Mouse (Mus musculus) midbrain, embryonic 16.5 days (tissue): ENCODE data around the gene Gpr55. TPM values are rescaled to one million over a fixed set of nuclear protein-coding genes. Genes with fewer than 3 reads are reported as not detected.

Source experiments
- ATAC-seq: fragments of 200-750 bp; cut with Nextera tagmentation; 2 replicates; pipeline ENCODE4 v1.8.0; 2017; ENCODE audit warnings: moderate TSS enrichment
- H3K27ac ChIP-seq: fragments of 300-500 bp; sonication (generic); 2 replicates; pipeline ENCODE4 v1.5.1; 2014; ENCODE audit warnings: mild to moderate bottlenecking, low read length, mixed read lengths
- H3K27me3 ChIP-seq: fragments of 300-500 bp; sonication (generic); 2 replicates; pipeline ENCODE4 v1.6.1; 2014; ENCODE audit warnings: low read depth, low read length, mixed read lengths; ENCODE audit not compliant: control insufficient read depth, insufficient read depth
- H3K36me3 ChIP-seq: fragments of 300-500 bp; sonication (generic); 2 replicates; pipeline ENCODE4 v1.6.1; 2014; ENCODE audit warnings: mild to moderate bottlenecking, low read length, moderate library complexity, mixed read lengths; ENCODE audit not compliant: control insufficient read depth, insufficient read depth
- H3K4me1 ChIP-seq: fragments of 300-500 bp; sonication (generic); 2 replicates; pipeline ENCODE4 v1.6.1; 2014; ENCODE audit warnings: mild to moderate bottlenecking, low read length, mixed read lengths; ENCODE audit not compliant: control insufficient read depth, insufficient read depth
- H3K4me2 ChIP-seq: fragments of 300-500 bp; sonication (generic); 2 replicates; pipeline ENCODE4 v1.6.1; 2014; ENCODE audit warnings: mild to moderate bottlenecking, low read length, mixed read lengths
- H3K4me3 ChIP-seq: fragments of 300-500 bp; sonication (generic); 2 replicates; pipeline ENCODE4 v1.5.1; 2014; ENCODE audit warnings: low read depth, mild to moderate bottlenecking, low read length, moderate library complexity, mixed read lengths
- H3K9ac ChIP-seq: fragments of 300-500 bp; sonication (generic); 2 replicates; pipeline ENCODE4 v1.6.1; 2014; ENCODE audit warnings: low read depth, low read length, mixed read lengths
- H3K9me3 ChIP-seq: fragments of 300-500 bp; sonication (generic); replicated peaks from 2 replicates; pipeline ENCODE4 v1.6.1; 2014; ENCODE audit warnings: mild to moderate bottlenecking, low read length, mixed read lengths; ENCODE audit not compliant: control insufficient read depth, poor library complexity, severe bottlenecking
- WGBS: fragments of 180-500 bp; shearing (Covaris S2); extraction: QIAGEN DNeasy Blood & Tissue Kit; methylation state at CpG from one replicate; pipeline ENCODE4 v1.1.7; 2014; 5-methylcytosine and 5-hydroxymethylcytosine counted together
- polyA plus RNA-seq: library from polyadenylated mRNA; unstranded; fragments of >200 nt; fragmentation: Nextera tagmentation; extraction: Ambion mirVana; gene quantifications from 2 replicates; pipeline ENCODE4 v1.2.1, GENCODE M21; 2015

Gene Gpr55
- polyA plus RNA-seq, 1 experiment from 2014 or later: 0.13 TPM

DNA sequence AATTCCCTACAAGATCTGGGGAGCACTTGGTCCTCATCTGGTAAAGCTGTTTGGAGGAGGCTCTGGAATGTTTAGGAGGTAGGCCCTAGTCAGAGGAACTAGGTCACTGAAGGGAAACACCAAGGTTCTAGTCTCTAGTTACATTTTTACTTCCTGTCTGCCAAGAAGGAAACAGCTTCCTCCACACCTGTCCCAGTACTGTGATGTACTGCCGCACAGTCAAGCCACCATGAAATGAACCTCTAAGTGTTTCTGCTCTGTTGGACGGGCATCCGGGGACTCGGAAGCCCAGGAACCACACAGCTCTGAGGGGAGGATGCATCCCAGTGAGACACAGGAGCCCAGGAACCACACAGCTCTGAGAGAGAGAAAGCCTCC lies 32.1 kb downstream of the Gpr55 start:
- WGBS: 59% methylated on average over 4 of the region's 4 CpGs
- Histone ChIP-seq H3K27me3 (no peaks in the 10 kb centered on the region), H3K9ac (no peak overlapping the region), H3K36me3 (no peaks in the 10 kb centered on the region), H3K4me3 (no peak overlapping the region), H3K27ac (peak overlapping the region; percentile 85), H3K4me2 (peak overlapping the region; percentile 4; the same call in 1 of the 2 replicates), H3K9me3 (no peaks in the 10 kb centered on the region), H3K4me1 (peaks cover 32% of the 10 kb centered on the region)
- ATAC-seq: peak; percentile 23

DNA sequence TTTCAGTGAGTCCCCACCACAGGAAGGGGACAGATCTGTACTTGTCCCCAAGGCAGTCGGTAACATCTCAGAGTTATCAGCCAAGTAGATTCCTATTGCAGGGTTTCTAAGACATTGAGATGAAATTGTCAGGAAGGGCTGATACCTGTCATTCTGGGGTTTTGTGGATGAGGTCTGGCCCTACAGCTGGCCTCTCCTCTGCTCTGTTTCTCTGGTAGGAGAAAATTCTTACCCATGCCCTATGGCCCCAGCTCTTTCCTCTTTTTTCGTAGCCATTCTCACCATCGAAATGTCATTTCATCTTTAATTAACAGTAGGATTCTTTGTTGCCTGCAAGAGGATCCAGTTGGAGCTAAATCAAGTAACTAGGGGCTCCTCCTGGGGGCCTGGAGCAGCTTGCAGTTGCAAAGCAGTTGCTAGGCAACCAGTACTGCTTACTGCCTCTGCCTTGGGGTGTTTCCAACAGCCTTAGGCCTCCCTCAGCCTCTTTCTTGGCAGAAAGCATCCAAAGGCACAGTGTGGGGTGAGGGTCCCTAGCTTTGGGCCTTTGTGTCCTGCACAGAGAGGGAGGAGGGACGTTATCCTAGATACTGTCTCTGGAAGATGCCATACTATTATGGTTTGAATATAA lies 32.6 kb downstream of the Gpr55 start, which contains the start of gene 4933407L21Rik:
TSS of gene 4933407L21Rik (plus strand) at position 427 of the 631 bp plus-strand sequence.
- no peak within 1 kb of the TSS for H3K9ac ChIP-seq
- H3K4me2 ChIP-seq: peak within 1 kb of the TSS; percentile 4; the same call in 1 of the 2 replicates
- no peaks in the 10 kb centered on the region for H3K9me3 ChIP-seq
- no peak within 1 kb of the TSS for H3K4me3 ChIP-seq
- peak; percentile 94 for ATAC-seq
- H3K4me1 ChIP-seq: peaks cover 27% of the 10 kb centered on the region
- H3K27me3 ChIP-seq: no peaks in the 10 kb centered on the region
- no peaks in the 10 kb centered on the region for H3K36me3 ChIP-seq
- WGBS: 11% methylated on average over 4 of the region's 4 CpGs
- H3K27ac ChIP-seq: peak within 1 kb of the TSS; percentile 85

DNA sequence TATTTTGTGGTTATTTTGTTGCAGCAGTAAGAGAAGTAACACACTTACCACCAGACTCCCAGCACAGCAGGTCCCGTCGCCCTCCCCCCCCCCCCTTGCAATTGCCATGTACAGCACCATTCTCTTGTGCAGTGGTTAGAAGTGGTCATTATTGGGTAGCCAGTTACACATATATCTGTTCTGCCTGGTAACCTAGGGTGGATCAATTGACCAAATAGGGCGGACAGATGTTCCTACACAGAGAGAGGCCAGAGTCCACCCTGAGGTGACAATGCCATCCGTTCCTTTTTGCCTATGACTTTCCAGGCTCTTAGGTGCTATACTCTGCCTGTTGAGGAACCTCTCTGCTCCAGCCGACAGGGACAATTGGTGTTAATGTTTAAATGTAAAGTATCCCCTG lies 35.6 kb downstream of the Gpr55 start:
- no peak overlapping the region for H3K4me3 ChIP-seq
- no peaks in the 10 kb centered on the region for H3K36me3 ChIP-seq
- H3K27me3 ChIP-seq: no peaks in the 10 kb centered on the region
- H3K9me3 ChIP-seq: no peaks in the 10 kb centered on the region
- no peak overlapping the region for H3K4me2 ChIP-seq
- peaks cover 25% of the 10 kb centered on the region for H3K4me1 ChIP-seq
- no peak overlapping the region for H3K9ac ChIP-seq
- WGBS: 91% methylated on average over 5 of the region's 5 CpGs
- ATAC-seq: no peak
- no peak overlapping the region for H3K27ac ChIP-seq

DNA sequence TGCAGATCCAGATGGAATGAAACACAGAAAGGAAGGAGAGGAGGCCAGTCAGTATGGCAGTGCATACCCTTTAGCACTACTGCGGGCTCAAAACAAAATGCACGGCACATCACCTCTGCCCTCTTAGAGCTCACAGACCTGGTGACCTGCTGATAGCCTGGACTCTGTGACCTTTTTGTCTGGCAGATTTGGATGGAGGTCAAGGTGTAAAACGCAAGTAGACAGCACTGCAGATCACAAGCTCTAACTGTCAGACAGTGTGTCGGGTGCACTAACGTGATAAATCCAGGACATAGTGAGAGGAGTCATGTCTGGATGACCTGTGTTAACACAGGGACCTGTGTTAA lies 38.0 kb downstream of the Gpr55 start:
- no peaks in the 10 kb centered on the region for H3K36me3 ChIP-seq
- H3K27me3 ChIP-seq: no peaks in the 10 kb centered on the region
- H3K9ac ChIP-seq: no peak overlapping the region
- 65% methylated on average over 5 of the region's 5 CpGs for WGBS
- ATAC-seq: no peak
- no peak overlapping the region for H3K4me3 ChIP-seq
- H3K4me1 ChIP-seq: peaks cover 13% of the 10 kb centered on the region
- H3K9me3 ChIP-seq: no peaks in the 10 kb centered on the region
- no peak overlapping the region for H3K4me2 ChIP-seq
- peak overlapping the region; percentile 54 for H3K27ac ChIP-seq

DNA sequence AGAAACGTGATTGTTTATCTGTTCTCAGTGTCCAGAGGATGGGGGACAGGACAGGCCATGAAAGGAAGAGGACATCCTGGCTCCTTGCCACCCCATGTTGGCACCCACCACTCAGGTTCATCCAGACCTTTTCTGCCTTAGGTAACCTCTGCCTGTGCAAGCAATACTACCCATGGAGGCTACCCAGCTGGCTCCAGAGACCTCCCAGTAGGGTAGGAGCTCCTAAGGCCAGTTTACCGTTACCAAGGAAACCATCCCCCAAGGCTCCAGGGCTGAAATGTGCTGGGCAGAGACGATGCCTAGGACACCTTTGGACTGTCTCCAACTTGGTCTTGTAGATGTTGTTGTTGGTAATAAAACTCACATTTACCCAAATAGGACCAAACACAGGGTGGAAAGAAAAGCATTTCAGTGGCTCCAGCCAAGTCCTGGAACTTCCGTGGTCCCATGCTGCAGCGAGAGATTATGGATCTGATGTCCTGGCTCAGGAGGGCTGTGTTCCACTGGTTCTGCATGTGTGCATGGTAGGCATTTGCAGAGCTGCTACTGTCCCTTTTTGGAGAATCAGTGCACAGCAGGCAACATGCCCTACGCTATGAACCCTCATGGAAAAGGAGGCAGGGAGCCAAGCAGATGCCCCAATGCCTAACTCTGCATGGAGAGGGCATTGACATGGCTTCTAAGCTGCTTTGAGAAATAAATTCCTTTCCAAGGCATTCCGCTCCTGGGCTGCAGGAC lies 38.5 kb downstream of the Gpr55 start:
- Histone ChIP-seq H3K4me3 (no peak overlapping the region), H3K4me1 (peaks cover 15% of the 10 kb centered on the region), H3K4me2 (no peak overlapping the region), H3K27me3 (no peaks in the 10 kb centered on the region), H3K36me3 (no peaks in the 10 kb centered on the region), H3K9ac (no peak overlapping the region), H3K27ac (peak overlapping the region; percentile 54), H3K9me3 (no peaks in the 10 kb centered on the region)
- 49% methylated on average over 7 of the region's 7 CpGs for WGBS
- ATAC-seq: peak; percentile 37

DNA sequence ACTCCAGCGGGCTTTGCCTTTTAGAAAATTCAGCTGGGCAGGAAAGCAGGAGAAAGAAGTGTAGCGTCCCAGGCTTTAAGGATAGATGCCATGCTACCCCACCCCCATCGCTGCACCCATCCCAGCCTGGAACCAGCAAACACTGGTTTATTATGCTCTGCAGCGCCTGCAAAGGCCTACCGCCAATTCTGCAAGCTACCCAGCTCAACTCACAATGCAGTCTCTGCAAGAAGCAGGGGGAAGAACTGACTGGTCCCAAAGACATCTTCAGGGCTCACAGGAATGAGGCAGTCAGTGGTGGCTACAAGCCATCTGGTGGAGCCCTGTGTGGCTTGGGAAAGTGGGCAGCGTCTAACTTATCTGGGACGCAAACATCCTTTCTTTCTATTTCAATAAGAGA lies 39.1 kb downstream of the Gpr55 start:
- Histone ChIP-seq H3K36me3 (no peaks in the 10 kb centered on the region), H3K9me3 (no peaks in the 10 kb centered on the region), H3K27ac (peak overlapping the region; percentile 54), H3K27me3 (no peaks in the 10 kb centered on the region), H3K4me3 (no peak overlapping the region), H3K4me2 (no peak overlapping the region), H3K4me1 (peaks cover 20% of the 10 kb centered on the region), H3K9ac (no peak overlapping the region)
- WGBS: 73% methylated on average over 7 of the region's 7 CpGs
- no peak for ATAC-seq

DNA sequence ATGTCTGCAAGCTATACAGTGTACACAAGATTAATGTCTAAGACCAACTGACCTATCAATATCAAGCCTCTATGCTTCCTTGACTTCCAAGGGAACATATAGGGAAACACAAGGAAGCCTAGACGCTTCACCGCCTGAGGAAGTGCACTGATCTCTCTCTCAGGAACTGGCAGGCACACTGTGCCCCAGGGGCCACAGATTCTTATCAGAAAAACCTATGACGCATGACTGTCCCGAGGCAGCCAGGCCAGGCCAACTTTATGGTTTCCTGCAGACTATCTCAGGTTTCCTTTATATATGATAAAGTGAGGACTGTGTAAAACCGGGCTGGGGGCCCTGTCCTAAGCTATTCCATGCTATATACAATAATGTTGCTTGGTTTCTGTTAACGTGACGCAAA lies 41.2 kb downstream of the Gpr55 start:
- Histone ChIP-seq H3K9ac (no peak overlapping the region), H3K4me3 (no peak overlapping the region), H3K27ac (no peak overlapping the region), H3K36me3 (no peaks in the 10 kb centered on the region), H3K4me2 (no peak overlapping the region), H3K9me3 (no peaks in the 10 kb centered on the region), H3K27me3 (no peaks in the 10 kb centered on the region), H3K4me1 (peaks cover 26% of the 10 kb centered on the region)
- ATAC-seq: no peak
- 89% methylated on average over 7 of the region's 7 CpGs for WGBS

DNA sequence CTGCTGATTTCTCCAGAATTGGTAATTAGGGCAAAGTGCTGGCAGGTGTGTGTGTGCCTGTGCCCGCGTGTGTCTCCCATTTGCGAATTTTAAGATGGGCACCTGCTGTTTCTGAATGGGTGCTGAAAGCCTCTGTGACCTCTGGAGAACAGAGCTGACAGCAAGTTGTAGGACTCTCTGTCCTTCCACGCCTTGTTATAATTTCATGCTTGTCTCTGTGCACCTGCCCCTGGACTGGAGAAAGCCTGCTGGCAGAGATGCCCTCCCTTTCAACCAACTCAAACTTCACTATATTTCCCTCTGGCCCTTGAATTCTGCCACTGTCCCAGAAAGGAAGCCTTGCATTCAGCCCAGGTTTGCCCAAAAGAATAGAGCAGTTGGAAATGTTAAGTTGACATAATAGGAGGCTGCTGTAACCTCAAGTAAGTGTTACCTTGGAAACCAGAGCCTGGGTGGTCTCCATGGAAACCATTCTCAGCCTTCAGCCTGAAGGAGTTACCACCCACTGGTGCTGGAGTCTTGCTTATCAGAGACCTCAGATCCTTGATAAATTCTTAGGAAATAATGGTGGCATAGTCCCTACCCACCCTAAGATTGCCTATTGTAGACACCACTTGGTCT lies 43.9 kb downstream of the Gpr55 start:
- peak; percentile 92 for ATAC-seq
- WGBS: 7% methylated on average over 4 of the region's 4 CpGs

DNA sequence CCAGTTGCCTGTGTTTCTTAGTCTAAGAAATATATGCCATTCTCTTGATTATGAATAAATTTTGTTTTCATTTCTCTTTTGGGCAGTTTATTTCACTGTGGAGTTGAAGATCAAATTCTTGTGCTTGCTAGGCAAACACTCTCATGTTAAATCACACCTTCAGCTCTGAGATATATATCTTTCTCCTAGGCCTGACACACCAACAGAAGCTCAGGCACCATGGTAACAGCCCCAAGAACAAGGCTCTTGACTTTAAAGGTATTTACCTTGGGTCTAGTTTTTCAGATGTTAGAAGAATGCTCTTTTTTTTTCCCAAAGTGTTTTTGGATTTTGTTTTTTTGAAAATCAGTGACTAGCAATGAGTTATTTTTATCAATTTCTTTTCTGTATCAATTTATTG lies 44.9 kb downstream of the Gpr55 start:
- Histone ChIP-seq H3K9ac (no peak overlapping the region), H3K4me2 (no peak overlapping the region)

More for the DNA sequence above, 43.9 kb downstream of the Gpr55 start:
- no peaks in the 10 kb centered on the region for H3K27me3 ChIP-seq
- H3K27ac ChIP-seq: peak overlapping the region; percentile 93
- peaks cover 20% of the 10 kb centered on the region for H3K4me1 ChIP-seq
- H3K36me3 ChIP-seq: no peaks in the 10 kb centered on the region
- no peak overlapping the region for H3K4me3 ChIP-seq
- peak overlapping the region; percentile 10; the same call in 1 of the 2 replicates for H3K9ac ChIP-seq
- peak overlapping the region; percentile 33; the same call in 1 of the 2 replicates for H3K4me2 ChIP-seq
- H3K9me3 ChIP-seq: no peaks in the 10 kb centered on the region

More for the DNA sequence above, 44.9 kb downstream of the Gpr55 start:
- Histone ChIP-seq H3K27ac (peak overlapping the region; percentile 93), H3K4me1 (peaks cover 20% of the 10 kb centered on the region), H3K27me3 (no peaks in the 10 kb centered on the region), H3K4me3 (no peak overlapping the region), H3K9me3 (no peaks in the 10 kb centered on the region), H3K36me3 (no peaks in the 10 kb centered on the region)
- no peak for ATAC-seq
